Mouse (Mus musculus): Measurements from ENCODE around the gene Bcorl1.

GRCm38 (mm10) chrX:48409611-48410387 lies 68.6 kb downstream of the Bcorl1 start:
- TF ChIP-seq CTCF (IDR thresholded peaks at IDR 0.05; ENCODE audit: low read depth) (peak; percentile 87), EP300 (optimal IDR thresholded peaks at IDR 0.05) (no peak)
